Mouse (Mus musculus): ENCODE measurements at regions not wholly inside any gene's neighbourhood (a gene's known extent, or its start where the extent isn't known, plus 50 kb on each side); places are given as distances from the start of the nearest gene placed in this dataset.
"Not testable (repeated sequence)": the region's sequence is repeated elsewhere in the genome, so short reads cannot be mapped to it uniquely, and the experiment has no call there.

GRCm38 (mm10) chr12:9655794-9656193, 85.9 kb downstream of the Osr1 start:
- DNase-seq = no peak
- intact Hi-C loops (cut with DNase I; ENCODE audit: low total_unique reads) = no loop called here

GRCm38 (mm10) chr12:9656324-9656723, 86.4 kb downstream of the Osr1 start:
- intact Hi-C loops (cut with DNase I; ENCODE audit: low total_unique reads) = no loop called here
- no peak for DNase-seq

GRCm38 (mm10) chr12:9657199-9657766, 87.4 kb downstream of the Osr1 start:
- intact Hi-C loops (cut with DNase I; ENCODE audit: low total_unique reads) = no loop called here
- no peak for DNase-seq

GRCm38 (mm10) chr12:9657793-9658192, 87.9 kb downstream of the Osr1 start:
- intact Hi-C loops (cut with DNase I; ENCODE audit: low total_unique reads) = no loop called here
- DNase-seq = no peak

- DNase-seq = no peak
- intact Hi-C loops (cut with DNase I; ENCODE audit: low total_unique reads) = no loop called here
These were observed 90.4 kb downstream of the Osr1 start for GRCm38 (mm10) chr12:9660299-9660698.

- intact Hi-C loops (cut with DNase I; ENCODE audit: low total_unique reads) = no loop called here
- DNase-seq = no peak
These were observed 118.9 kb downstream of the Osr1 start for GRCm38 (mm10) chr12:9688776-9689175.

GRCm38 (mm10) chr12:9689541-9689940, 119.6 kb downstream of the Osr1 start:
- intact Hi-C loops (cut with DNase I; ENCODE audit: low total_unique reads) = no loop called here
- DNase-seq = no peak

- intact Hi-C loops (cut with DNase I; ENCODE audit: low total_unique reads) = no loop called here
- DNase-seq = no peak
These were observed 163.0 kb downstream of the Osr1 start for GRCm38 (mm10) chr12:9732921-9733320.

GRCm38 (mm10) chr12:9744709-9745395, 174.9 kb downstream of the Osr1 start:
- intact Hi-C loops (cut with DNase I; ENCODE audit: low total_unique reads) = no loop called here
- no peak for DNase-seq

GRCm38 (mm10) chr12:9751261-9752078, 181.6 kb downstream of the Osr1 start:
- no peak for DNase-seq
- intact Hi-C loops (cut with DNase I; ENCODE audit: low total_unique reads) = no loop called here

GRCm38 (mm10) chr12:9752079-9752450, 182.1 kb downstream of the Osr1 start:
- no peak for DNase-seq
- intact Hi-C loops (cut with DNase I; ENCODE audit: low total_unique reads) = no loop called here

- intact Hi-C loops (cut with DNase I; ENCODE audit: low total_unique reads) = no loop called here
- DNase-seq = no peak
These were observed 186.5 kb downstream of the Osr1 start for GRCm38 (mm10) chr12:9756411-9756810.

GRCm38 (mm10) chr12:9760818-9761217, 190.9 kb downstream of the Osr1 start:
- intact Hi-C loops (cut with DNase I; ENCODE audit: low total_unique reads) = no loop called here

GRCm38 (mm10) chr12:9762291-9762811, 192.4 kb downstream of the Osr1 start:
- intact Hi-C loops (cut with DNase I; ENCODE audit: low total_unique reads); DNase-seq: not testable (repeated sequence)

More at GRCm38 (mm10) chr12:9760818-9761217, 190.9 kb downstream of the Osr1 start:
- DNase-seq = no peak

GRCm38 (mm10) chr12:9762842-9763241, 192.9 kb downstream of the Osr1 start:
- intact Hi-C loops (cut with DNase I; ENCODE audit: low total_unique reads) = no loop called here
- no peak for DNase-seq

GRCm38 (mm10) chr12:9770908-9771307, 201.0 kb downstream of the Osr1 start:
- DNase-seq = no peak
- intact Hi-C loops (cut with DNase I; ENCODE audit: low total_unique reads) = no loop called here

GRCm38 (mm10) chr12:9772875-9773274, 203.0 kb downstream of the Osr1 start:
- intact Hi-C loops (cut with DNase I; ENCODE audit: low total_unique reads) = no loop called here
- no peak for DNase-seq

- intact Hi-C loops (cut with DNase I; ENCODE audit: low total_unique reads) = no loop called here
- DNase-seq = no peak
These were observed 232.4 kb downstream of the Osr1 start for GRCm38 (mm10) chr12:9802284-9802683.

- DNase-seq = no peak
- intact Hi-C loops (cut with DNase I; ENCODE audit: low total_unique reads) = no loop called here
These were observed 237.5 kb downstream of the Osr1 start for GRCm38 (mm10) chr12:9807406-9807805.

GRCm38 (mm10) chr12:9833273-9833672, 263.4 kb downstream of the Osr1 start:
- no peak for DNase-seq
- intact Hi-C loops (cut with DNase I; ENCODE audit: low total_unique reads) = no loop called here

All from gastrocnemius, postnatal 14 days (tissue).